Mouse (Mus musculus) spleen, adult 18-20 months (tissue): ENCODE data around the gene Gm813.

Experiments
- DNase-seq, 2 experiments: peaks; one replicate each; pipeline ENCODE4 v3.0.0; 2022; ENCODE audit warnings: mixed read lengths in 2 of 2

Gm813 gene

DNA sequence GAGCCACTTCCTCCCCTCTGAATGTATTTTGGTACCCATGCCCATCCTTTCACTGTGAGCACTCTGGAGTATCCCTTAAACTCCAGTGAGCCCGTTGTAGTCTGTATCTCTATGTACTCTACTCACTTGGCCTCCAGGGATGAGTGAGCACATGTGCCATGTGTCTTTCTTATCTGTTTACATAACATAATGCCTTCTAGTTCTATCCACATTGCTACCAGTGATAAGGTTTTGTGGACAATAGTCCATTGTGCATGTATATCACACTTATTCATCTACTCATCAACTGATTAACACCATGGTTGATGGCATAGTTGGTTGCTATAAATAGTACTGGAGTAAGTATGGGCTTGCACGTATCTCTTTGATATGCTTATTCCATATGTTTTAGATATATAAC lies 12.9 kb downstream of the Gm813 start:
- DNase-seq: no peak

DNA sequence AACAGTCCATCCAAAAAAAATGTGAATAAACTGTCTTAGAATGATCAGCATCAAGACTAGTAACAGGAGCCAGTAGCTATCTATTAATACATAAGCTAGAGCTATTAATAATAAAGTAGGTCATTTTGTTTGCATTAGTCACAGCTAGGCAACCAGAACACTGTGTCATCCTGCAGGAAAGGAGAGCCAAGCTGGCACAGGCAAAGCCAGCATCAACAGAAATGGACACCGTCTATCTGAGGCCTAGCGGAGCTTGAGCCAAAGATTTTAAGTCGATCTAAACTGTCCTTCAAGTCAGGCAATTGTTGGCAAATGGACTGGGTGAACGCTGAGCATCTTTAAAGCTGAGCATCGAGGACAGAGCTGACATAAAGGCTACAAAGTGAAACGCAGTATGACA lies 15.9 kb downstream of the Gm813 start:
- no peak for DNase-seq

DNA sequence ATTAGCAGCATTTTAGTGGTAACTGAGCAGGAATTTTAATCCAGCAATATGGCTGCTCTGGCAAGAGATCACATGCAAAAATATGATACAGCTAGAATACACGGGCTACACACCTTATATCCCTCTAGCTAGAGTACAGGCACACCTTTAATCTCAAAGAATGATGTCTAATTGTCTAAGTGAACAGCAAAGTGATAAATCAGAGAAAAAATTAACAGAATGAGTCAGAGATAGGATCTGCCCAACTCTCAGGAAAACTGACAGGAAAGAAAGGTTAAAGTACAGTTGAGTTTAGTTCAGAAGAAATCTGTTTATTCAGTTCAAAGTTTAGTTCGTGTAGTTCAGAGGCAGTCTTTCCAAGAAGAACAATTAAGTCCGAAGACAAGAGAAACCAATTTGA lies 25.5 kb downstream of the Gm813 start:
- DNase-seq: no peak

DNA sequence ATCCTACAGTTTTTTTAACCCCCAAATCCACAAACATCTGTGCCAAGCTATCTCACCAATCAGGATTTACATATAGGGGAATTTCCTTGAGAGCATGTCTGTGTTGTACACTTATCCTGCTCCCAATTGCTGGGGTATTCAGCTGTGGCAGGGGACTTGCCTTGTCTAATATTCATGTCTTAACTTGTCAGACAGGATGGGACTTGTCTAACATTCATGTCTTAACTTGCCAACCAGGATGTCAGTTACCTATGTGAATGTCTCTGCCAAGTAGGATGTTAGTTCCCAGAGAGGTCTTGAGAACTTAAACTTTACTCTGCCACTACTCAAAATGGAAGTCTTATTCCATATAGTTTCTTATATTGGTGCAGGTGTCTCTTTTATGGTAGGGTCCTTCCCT lies 27.3 kb downstream of the Gm813 start:
- DNase-seq: no peak

DNA sequence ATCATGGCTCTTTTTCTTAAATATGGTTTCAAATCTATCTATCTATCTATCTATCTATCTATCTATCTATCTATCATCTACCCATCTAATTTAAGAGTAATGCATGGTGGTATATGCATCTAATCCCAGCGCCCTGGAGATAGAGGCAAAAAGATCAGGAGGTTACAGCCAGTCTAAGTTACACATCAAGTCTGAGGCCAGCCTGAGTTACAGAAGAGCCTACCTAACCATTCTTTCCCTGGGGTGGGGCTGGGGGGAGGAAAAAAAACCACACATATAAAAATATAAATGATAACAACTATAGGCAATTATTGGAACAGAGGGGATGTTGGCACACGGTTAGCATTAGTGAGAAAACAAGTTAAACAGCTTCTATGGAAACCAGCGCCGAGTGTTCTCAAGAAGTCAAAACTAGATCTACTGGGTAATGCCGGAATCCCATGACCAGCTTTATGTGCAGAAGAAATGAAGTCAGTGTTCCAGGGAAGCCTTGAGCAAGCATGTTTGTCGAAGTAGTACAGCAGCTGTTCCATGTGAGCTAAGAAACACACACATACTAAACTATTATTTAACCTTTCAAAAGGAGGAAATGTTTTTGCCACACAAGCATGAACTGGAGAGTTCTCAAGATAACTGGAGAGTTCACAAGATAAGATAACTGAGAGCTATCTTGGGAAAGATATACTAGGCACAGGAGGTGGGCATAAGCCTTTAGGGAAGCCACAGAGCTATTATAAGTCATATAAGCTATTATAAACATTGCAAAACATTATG lies 42.6 kb downstream of the Gm813 start:
- DNase-seq: no peak

DNA sequence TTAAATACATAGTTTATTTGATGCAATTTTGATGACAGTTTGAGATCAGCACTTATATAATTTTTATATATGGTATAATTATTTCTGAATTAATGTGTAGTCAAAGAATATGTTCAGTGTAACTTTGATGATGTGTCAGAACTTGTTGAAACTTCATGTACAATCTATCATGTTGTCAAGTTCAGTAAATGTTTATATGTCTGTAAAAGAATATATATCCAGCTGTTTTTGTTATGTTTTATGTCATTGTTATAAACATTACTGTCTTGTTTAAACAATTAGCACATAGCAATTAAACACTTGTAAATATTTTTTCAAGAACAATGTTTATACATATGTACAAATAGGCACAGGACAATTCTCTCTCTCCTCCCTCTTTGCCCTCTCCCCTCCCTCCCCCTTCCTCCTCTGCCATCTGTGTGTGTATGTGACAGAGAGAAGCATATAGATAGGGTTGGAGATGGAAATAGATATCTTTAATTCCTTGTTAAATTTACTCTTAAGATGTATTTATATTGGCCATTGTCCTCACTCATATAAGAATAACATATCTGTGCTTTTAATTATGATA lies 46.0 kb downstream of the Gm813 start:
- DNase-seq: no peak
